Mouse (Mus musculus) MEL (cell line): ENCODE data around the gene Olfr68. TPM values are rescaled to one million over a fixed set of nuclear protein-coding genes. Genes with fewer than 3 reads are reported as not detected.

Source experiments
- DNase-seq: peaks from one replicate; pipeline ENCODE4 v3.0.0; 2011; ENCODE audit warnings: low read depth, low spot score
- H3K27ac ChIP-seq: 2 replicates; pipeline ENCODE4 v1.5.1; 2012; ENCODE audit warnings: low read depth, mild to moderate bottlenecking, control low read depth, low read length, moderate library complexity; ENCODE audit not compliant: control insufficient read depth
- H3K27me3 ChIP-seq, 2 experiments: fragments of 150-350 bp in 1 of 2; sonication (generic) in 1 of 2; 2 replicates each; pipeline ENCODE4 v1.6.1; 2012; ENCODE audit warnings: low read length in 2 of 2, mild to moderate bottlenecking in 2 of 2, improper control_type of control experiment in 1 of 2, moderate library complexity in 1 of 2; ENCODE audit not compliant: insufficient read depth in 2 of 2, control insufficient read depth in 1 of 2
- H3K36me3 ChIP-seq, 2 experiments: 2 replicates each; pipeline ENCODE4 v1.6.1; 2012 to 2014; ENCODE audit warnings: low read length in 2 of 2, improper control_type of control experiment in 1 of 2, inconsistent platforms in 1 of 2, mild to moderate bottlenecking in 1 of 2; ENCODE audit not compliant: insufficient read depth in 2 of 2, control insufficient read depth in 1 of 2
- H3K4me1 ChIP-seq, 2 experiments: fragments of 150-350 bp in 1 of 2; sonication (generic) in 1 of 2; 2 replicates each; pipeline ENCODE4 v1.6.1; 2012; ENCODE audit warnings: low read length in 2 of 2, improper control_type of control experiment in 1 of 2, mild to moderate bottlenecking in 1 of 2; ENCODE audit not compliant: insufficient read depth in 2 of 2, control insufficient read depth in 1 of 2
- H3K4me3 ChIP-seq, 2 experiments: fragments of 150-350 bp in 1 of 2; sonication (generic) in 1 of 2; 2 replicates each; pipeline ENCODE4 v1.5.1; 2012; ENCODE audit warnings: low read depth in 2 of 2, low read length in 2 of 2, mild to moderate bottlenecking in 2 of 2, moderate library complexity in 2 of 2, control low read depth in 1 of 2, improper control_type of control experiment in 1 of 2; ENCODE audit not compliant: control insufficient read depth in 1 of 2, insufficient read depth in 1 of 2
- H3K79me2 ChIP-seq: 2 replicates; pipeline ENCODE4 v1.6.1; 2012; ENCODE audit warnings: mild to moderate bottlenecking, low read length, moderate library complexity; ENCODE audit not compliant: control insufficient read depth, poor library complexity, insufficient read depth
- H3K9ac ChIP-seq: 2 replicates; pipeline ENCODE4 v1.6.1; 2012; ENCODE audit warnings: low read depth, mild to moderate bottlenecking, control low read depth, low read length, moderate library complexity; ENCODE audit not compliant: control insufficient read depth, poor library complexity, severe bottlenecking
- H3K9me3 ChIP-seq: fragments of 150-350 bp; sonication (generic); replicated peaks from 2 replicates; pipeline ENCODE4 v1.6.1; 2012; ENCODE audit warnings: mild to moderate bottlenecking, low read length, improper control_type of control experiment, moderate library complexity; ENCODE audit not compliant: insufficient read depth
- CTCF ChIP-seq, 3 experiments: IDR thresholded peaks in 2 of 3; conservative IDR thresholded peaks in 1 of 3; 2 replicates each; pipeline ENCODE4 v1.5.1; 2011 to 2012; ENCODE audit warnings: low read length in 3 of 3, low read depth in 2 of 3, mild to moderate bottlenecking in 2 of 3, improper control_type of control experiment in 1 of 3, inconsistent platforms in 1 of 3, mixed read lengths in 1 of 3, moderate library complexity in 1 of 3; ENCODE audit not compliant: control insufficient read depth in 1 of 3, insufficient read depth in 1 of 3, poor library complexity in 1 of 3, severe bottlenecking in 1 of 3
- E2F4 ChIP-seq: IDR thresholded peaks from 2 replicates; pipeline ENCODE4 v1.6.1; 2011; ENCODE audit warnings: low read depth, low read length, improper control_type of control experiment, borderline replicate concordance
- ELF1 ChIP-seq: IDR thresholded peaks from 2 replicates; pipeline ENCODE4 v1.6.1; 2014; ENCODE audit warnings: low read depth, mild to moderate bottlenecking, inconsistent platforms, low read length, improper control_type of control experiment, moderate library complexity
- EP300 ChIP-seq, 2 experiments: IDR thresholded peaks; 2 replicates each; pipeline ENCODE4 v1.6.1; 2011; ENCODE audit warnings: improper control_type of control experiment in 2 of 2, low read length in 2 of 2, low read depth in 1 of 2, mild to moderate bottlenecking in 1 of 2
- ETS1 ChIP-seq: IDR thresholded peaks from 2 replicates; pipeline ENCODE4 v1.6.1; 2012; ENCODE audit warnings: low read depth, mild to moderate bottlenecking, inconsistent platforms, low read length, improper control_type of control experiment, moderate library complexity
- GATA1 ChIP-seq: IDR thresholded peaks from 2 replicates; pipeline ENCODE4 v1.6.1; 2011; ENCODE audit warnings: low read depth, low read length, improper control_type of control experiment
- HCFC1 ChIP-seq: IDR thresholded peaks from 2 replicates; pipeline ENCODE4 v1.6.1; 2012; ENCODE audit warnings: low read depth, mild to moderate bottlenecking, inconsistent platforms, low read length, improper control_type of control experiment, moderate library complexity
- JUND ChIP-seq: IDR thresholded peaks from 2 replicates; pipeline ENCODE4 v1.6.1; 2011; ENCODE audit warnings: low read depth, mild to moderate bottlenecking, improper control_type of control experiment, low read length
- KAT2A ChIP-seq: conservative IDR thresholded peaks from 2 replicates; pipeline ENCODE4 v1.6.1; 2012; ENCODE audit warnings: low read depth, low read length, improper control_type of control experiment, inconsistent platforms
- MAFK ChIP-seq: IDR thresholded peaks from 2 replicates; pipeline ENCODE4 v1.6.1; 2011; ENCODE audit warnings: low read depth, mild to moderate bottlenecking, low read length, improper control_type of control experiment, borderline replicate concordance
- MAZ ChIP-seq: IDR thresholded peaks from 2 replicates; pipeline ENCODE4 v1.6.1; 2012; ENCODE audit warnings: low read depth, mild to moderate bottlenecking, inconsistent platforms, low read length, improper control_type of control experiment
- MYB ChIP-seq: IDR thresholded peaks from 2 replicates; pipeline ENCODE4 v1.6.1; 2011; ENCODE audit warnings: mild to moderate bottlenecking, low read depth, low read length, improper control_type of control experiment
- MYC ChIP-seq: IDR thresholded peaks from 2 replicates; pipeline ENCODE4 v1.6.1; 2011; ENCODE audit warnings: low read depth, mild to moderate bottlenecking, low read length, improper control_type of control experiment, moderate library complexity
- NELFE ChIP-seq: IDR thresholded peaks from 2 replicates; pipeline ENCODE4 v1.6.1; 2011; ENCODE audit warnings: low read depth, low read length, improper control_type of control experiment
- POLR2A ChIP-seq, 2 experiments: IDR thresholded peaks; 2 replicates each; pipeline ENCODE4 v1.6.1; 2011 to 2012; ENCODE audit warnings: low read length in 2 of 2, mild to moderate bottlenecking in 2 of 2, control low read depth in 1 of 2, improper control_type of control experiment in 1 of 2, low read depth in 1 of 2, moderate library complexity in 1 of 2; ENCODE audit not compliant: control insufficient read depth in 1 of 2, insufficient read depth in 1 of 2, poor library complexity in 1 of 2
- POLR2AphosphoS2 ChIP-seq: IDR thresholded peaks from 2 replicates; pipeline ENCODE4 v1.6.1; 2011; ENCODE audit warnings: low read length, improper control_type of control experiment
- RAD21 ChIP-seq: IDR thresholded peaks from 2 replicates; pipeline ENCODE4 v1.6.1; 2011; ENCODE audit warnings: mild to moderate bottlenecking, low read depth, low read length, improper control_type of control experiment
- RCOR1 ChIP-seq: IDR thresholded peaks from 2 replicates; pipeline ENCODE4 v1.6.1; 2012; ENCODE audit warnings: low read depth, mild to moderate bottlenecking, inconsistent platforms, low read length, improper control_type of control experiment
- SIN3A ChIP-seq: IDR thresholded peaks from 2 replicates; pipeline ENCODE4 v1.6.1; 2012; ENCODE audit warnings: low read length, improper control_type of control experiment, inconsistent platforms
- TAL1 ChIP-seq: IDR thresholded peaks from 2 replicates; pipeline ENCODE4 v1.6.1; 2012; ENCODE audit warnings: mild to moderate bottlenecking, inconsistent platforms, low read length, moderate library complexity, mixed read lengths
- TCF12 ChIP-seq: IDR thresholded peaks from 2 replicates; pipeline ENCODE4 v1.6.1; 2014; ENCODE audit warnings: low read depth, mild to moderate bottlenecking, inconsistent platforms, low read length, improper control_type of control experiment, moderate library complexity
- UBTF ChIP-seq: IDR thresholded peaks from 2 replicates; pipeline ENCODE4 v1.6.1; 2012; ENCODE audit warnings: low read depth, mild to moderate bottlenecking, inconsistent platforms, low read length, improper control_type of control experiment, moderate library complexity, borderline replicate concordance; ENCODE audit not compliant: insufficient read depth
- ZKSCAN1 ChIP-seq: IDR thresholded peaks from 2 replicates; pipeline ENCODE4 v1.6.1; 2012; ENCODE audit warnings: low read depth, mild to moderate bottlenecking, inconsistent platforms, low read length, improper control_type of control experiment, moderate library complexity
- ZMIZ1 ChIP-seq: IDR thresholded peaks from 2 replicates; pipeline ENCODE4 v1.6.1; 2012; ENCODE audit warnings: low read depth, mild to moderate bottlenecking, inconsistent platforms, low read length, improper control_type of control experiment, moderate library complexity
- polyA plus RNA-seq, 2 experiments: library from polyadenylated mRNA; stranded (reverse) in 1 of 2; unstranded in 1 of 2; fragments of >175 nt in 1 of 2; fragments of >200 nt in 1 of 2; gene quantifications; 2 replicates each; pipeline versions ENCODE4 v1.2.1 to v1.2.4; 2012; ENCODE audit warnings: low replicate concordance in 2 of 2, low read depth in 1 of 2; ENCODE audit not compliant: insufficient read length in 2 of 2, insufficient read depth in 1 of 2, missing spikeins in 1 of 2
- total RNA-seq: library from RNA; depleted of rRNA; stranded (reverse); fragments of 300-350 nt; gene quantifications from 2 replicates; pipeline ENCODE4 v1.2.3, GENCODE M21; 2012

Olfr68 gene
- total and polyA plus RNA-seq, 3 experiments = not detected

- peaks cover 0 to 29% of the 10 kb centered on the region in 2 experiments; a peak in 2 of 4 replicates for H3K36me3 ChIP-seq
- H3K27ac ChIP-seq = peak overlapping the region; percentile 92
- TF ChIP-seq ELF1 (peak; percentile 45; the same call in 1 of the 2 replicates), MYB (peak; percentile 48; the same call in 1 of the 2 replicates), RCOR1 (peak; percentile 70), ETS1 (peak; percentile 87), TCF12 (peak; percentile 91), SIN3A (peak; percentile 70), MYC (0 out of 2 replicates have a peak, but pooled peaks have one; percentile 48), MAFK (no peak), CTCF (IDR thresholded peaks at IDR 0.05 in 2 of 3, conservative IDR thresholded peaks at IDR 0.05 in 1 of 3; ENCODE audit: control insufficient read depth in 1 of 3, insufficient read depth in 1 of 3, low read depth in 2 of 3, low read length in 3 of 3, poor library complexity in 1 of 3, severe bottlenecking in 1 of 3) (no peak), POLR2A (IDR thresholded peaks at IDR 0.05; ENCODE audit: control insufficient read depth in 1 of 2, insufficient read depth in 1 of 2, low read depth in 1 of 2, low read length in 2 of 2, poor library complexity in 1 of 2) (no peak), ZMIZ1 (no peak), MAZ (no peak), EP300 (IDR thresholded peaks at IDR 0.05; ENCODE audit: low read depth in 1 of 2, low read length in 2 of 2) (peak; percentile 94 to 95), TAL1 (peak; percentile 86), ZKSCAN1 (no peak), NELFE (no peak), UBTF (no peak), E2F4 (no peak), JUND (peak; percentile 54; the same call in 1 of the 2 replicates), GATA1 (peak; percentile 93), POLR2AphosphoS2 (no peak), HCFC1 (no peak), KAT2A (no peak), RAD21 (no peak)
- TF ChIP-seq, all 39 proteins: peak for 11
- no peaks in the 10 kb centered on the region for H3K79me2 ChIP-seq
- H3K9ac ChIP-seq = peak overlapping the region; percentile 65
- no peaks in the 10 kb centered on the region for H3K9me3 ChIP-seq
- H3K27me3 ChIP-seq = no peaks in the 10 kb centered on the region
- DNase-seq = peak; percentile 80
- peak overlapping the region in 1 of 2 experiments; percentile 36; a peak in 3 of 4 replicates for H3K4me3 ChIP-seq
- peaks cover 23 to 26% of the 10 kb centered on the region in 2 experiments for H3K4me1 ChIP-seq
These were observed 32.7 kb upstream of the Olfr68 start for GRCm38 (mm10) chr7:103812174-103812573.
